Mouse (Mus musculus) heart, adult 11 months (tissue): ENCODE measurements around the gene Acvr1b.

Experiments used
- DNase-seq: peaks from one replicate; pipeline ENCODE4 v3.0.0; 2022

Gene Acvr1b

GRCm38 (mm10) chr15:101231648-101232180 is 57.8 kb downstream of the Acvr1b start:
- DNase-seq, result peak; percentile 89

GRCm38 (mm10) chr15:101232607-101233006 is 58.7 kb downstream of the Acvr1b start:
- no peak for DNase-seq

GRCm38 (mm10) chr15:101233183-101233582 is 59.3 kb downstream of the Acvr1b start:
- DNase-seq, result no peak

GRCm38 (mm10) chr15:101233641-101234275 is 59.9 kb downstream of the Acvr1b start:
- DNase-seq, result peak; percentile 94

GRCm38 (mm10) chr15:101234611-101235341 is 60.9 kb downstream of the Acvr1b start:
- peak; percentile 91 for DNase-seq

- no peak for DNase-seq
Measured at GRCm38 (mm10) chr15:101235342-101235698, 61.5 kb downstream of the Acvr1b start.

GRCm38 (mm10) chr15:101235728-101236327 is 62.0 kb downstream of the Acvr1b start:
- DNase-seq, result peak; percentile 91

- DNase-seq, result peak; percentile 97
Measured at GRCm38 (mm10) chr15:101236878-101237277, 63.0 kb downstream of the Acvr1b start.

GRCm38 (mm10) chr15:101238885-101239511 is 65.1 kb downstream of the Acvr1b start:
- peak; percentile 95 for DNase-seq

GRCm38 (mm10) chr15:101239821-101240220 is 66.0 kb downstream of the Acvr1b start:
- DNase-seq, result peak; percentile 95

GRCm38 (mm10) chr15:101240799-101241204 is 66.9 kb downstream of the Acvr1b start:
- peak; percentile 99 for DNase-seq

GRCm38 (mm10) chr15:101241236-101241635 is 67.4 kb downstream of the Acvr1b start:
- DNase-seq, result peak; percentile 97

GRCm38 (mm10) chr15:101241853-101242252 is 68.0 kb downstream of the Acvr1b start:
- DNase-seq, result peak; percentile 94

- DNase-seq, result peak; percentile 98
Measured at GRCm38 (mm10) chr15:101242645-101243044, 68.8 kb downstream of the Acvr1b start.

GRCm38 (mm10) chr15:101244012-101244411 is 70.1 kb downstream of the Acvr1b start:
- peak; percentile 93 for DNase-seq

- DNase-seq, result peak; percentile 100
Measured at GRCm38 (mm10) chr15:101246231-101247154, 72.6 kb downstream of the Acvr1b start.

GRCm38 (mm10) chr15:101247155-101247498 is 73.3 kb downstream of the Acvr1b start:
- DNase-seq, result peak; percentile 95

GRCm38 (mm10) chr15:101248029-101248710 is 74.3 kb downstream of the Acvr1b start:
- peak; percentile 97 for DNase-seq

- DNase-seq, result no peak
Measured at GRCm38 (mm10) chr15:101250220-101250800, 76.4 kb downstream of the Acvr1b start.

- peak; percentile 90 for DNase-seq
Measured at GRCm38 (mm10) chr15:101251930-101252329, 78.1 kb downstream of the Acvr1b start.

GRCm38 (mm10) chr15:101252614-101253013 is 78.7 kb downstream of the Acvr1b start:
- peak; percentile 92 for DNase-seq
